Mouse (Mus musculus) brain, embryonic 18.5 days (tissue): ENCODE data around the gene Rab5if.
"Not testable (repeated sequence)": the region's sequence is repeated elsewhere in the genome, so short reads cannot be mapped to it uniquely, and the experiment has no call there.

ENCODE experiments used
- DNase-seq: peaks from one replicate; pipeline ENCODE4 v3.0.0-alpha.2; 2012; ENCODE audit warnings: low read depth, low spot score

Gene Rab5if

GRCm38 (mm10) chr2:156886084-156886631, 23.2 kb downstream of the Rab5if start:
- DNase-seq: no peak

- no peak for DNase-seq
Measured at GRCm38 (mm10) chr2:156887017-156887416, 24.1 kb downstream of the Rab5if start, which contains the start of gene Sla2. Gene Sla2, minus strand, starts transcription at chr2:156887192.

- DNase-seq: no peak
Measured at GRCm38 (mm10) chr2:156888490-156888889, 25.6 kb downstream of the Rab5if start.

- DNase-seq: no peak
Measured at GRCm38 (mm10) chr2:156892240-156892639, 29.3 kb downstream of the Rab5if start.

- DNase-seq: no peak
Measured at GRCm38 (mm10) chr2:156892821-156893220, 29.9 kb downstream of the Rab5if start.

GRCm38 (mm10) chr2:156894496-156895265, 31.8 kb downstream of the Rab5if start:
- DNase-seq: no peak

- no peak for DNase-seq
Measured at GRCm38 (mm10) chr2:156896384-156896914, 33.5 kb downstream of the Rab5if start.

- DNase-seq: no peak
Measured at GRCm38 (mm10) chr2:156897034-156897433, 34.1 kb downstream of the Rab5if start.

GRCm38 (mm10) chr2:156898374-156898773, 35.4 kb downstream of the Rab5if start:
- no peak for DNase-seq

- no peak for DNase-seq
Measured at GRCm38 (mm10) chr2:156899184-156899583, 36.3 kb downstream of the Rab5if start.

- no peak for DNase-seq
Measured at GRCm38 (mm10) chr2:156901344-156901743, 38.4 kb downstream of the Rab5if start.

- DNase-seq: no peak
Measured at GRCm38 (mm10) chr2:156901883-156902282, 39.0 kb downstream of the Rab5if start.

GRCm38 (mm10) chr2:156902411-156902810, 39.5 kb downstream of the Rab5if start:
- not testable (repeated sequence) for DNase-seq

- no peak for DNase-seq
Measured at GRCm38 (mm10) chr2:156903367-156903766, 40.4 kb downstream of the Rab5if start.

- DNase-seq: no peak
Measured at GRCm38 (mm10) chr2:156904976-156905717, 42.2 kb downstream of the Rab5if start.

GRCm38 (mm10) chr2:156905931-156906330, 43.0 kb downstream of the Rab5if start:
- DNase-seq: not testable (repeated sequence)

GRCm38 (mm10) chr2:156913191-156913590, 50.3 kb downstream of the Rab5if start:
- DNase-seq: no peak

- no peak for DNase-seq
Measured at GRCm38 (mm10) chr2:156915559-156915958, 52.6 kb downstream of the Rab5if start.

GRCm38 (mm10) chr2:156916419-156917125, 53.6 kb downstream of the Rab5if start:
- DNase-seq: no peak

GRCm38 (mm10) chr2:156918562-156918961, 55.6 kb downstream of the Rab5if start:
- DNase-seq: no peak

- DNase-seq: not testable (repeated sequence)
Measured at GRCm38 (mm10) chr2:156919191-156919590, 56.3 kb downstream of the Rab5if start.

GRCm38 (mm10) chr2:156919796-156920195, 56.9 kb downstream of the Rab5if start:
- DNase-seq: no peak
